Mouse (Mus musculus) T-helper 17 cell (primary cell): ENCODE results near the gene Card19.

Source experiments
- in situ Hi-C, 2 experiments: fragments of 300-600 bp; cut with MboI, MseI; formaldehyde crosslinking; loops; 1 replicate in 1 of 2; 2 replicates in 1 of 2; pipeline ENCODE4 v1.15.1; 2025; ENCODE audit warnings: high pct_unique_total_duplicates in 2 of 2

The Card19 gene

GRCm38 (mm10) chr13:49225633-49226032, 9.8 kb upstream of the Card19 start:
- in situ Hi-C loops: no loop called here

- in situ Hi-C loops: no loop called here
Observed at GRCm38 (mm10) chr13:49225159-49225558, 9.3 kb upstream of the Card19 start.

GRCm38 (mm10) chr13:49224729-49225128, 8.9 kb upstream of the Card19 start:
- in situ Hi-C loops: no loop called here

DNA sequence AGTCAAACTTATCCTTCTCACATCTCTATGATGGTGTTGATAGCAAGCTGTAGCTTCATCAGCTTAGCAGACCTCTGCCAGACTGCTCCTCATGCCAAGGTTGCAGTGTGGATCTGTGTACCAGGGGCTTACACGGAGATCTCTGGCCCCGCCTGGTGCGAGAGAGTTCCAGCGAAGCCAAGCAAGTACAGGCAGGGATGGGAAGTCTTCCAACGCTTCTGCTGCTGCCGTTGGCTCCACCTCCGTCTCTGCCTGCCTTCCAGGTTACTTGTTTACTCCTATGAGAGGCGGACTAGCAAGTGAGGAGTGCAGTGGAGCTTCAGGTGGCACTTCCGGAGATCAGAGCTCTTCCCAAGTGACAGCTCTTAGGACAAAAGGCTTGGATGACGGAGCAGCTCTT, 8.5 kb upstream of the Card19 start:
- in situ Hi-C loops: no loop called here

- in situ Hi-C loops: no loop called here
Observed at GRCm38 (mm10) chr13:49220912-49221311, 5.1 kb upstream of the Card19 start.

- in situ Hi-C loops: no loop called here
Observed at GRCm38 (mm10) chr13:49219367-49219766, 3.5 kb upstream of the Card19 start.

DNA sequence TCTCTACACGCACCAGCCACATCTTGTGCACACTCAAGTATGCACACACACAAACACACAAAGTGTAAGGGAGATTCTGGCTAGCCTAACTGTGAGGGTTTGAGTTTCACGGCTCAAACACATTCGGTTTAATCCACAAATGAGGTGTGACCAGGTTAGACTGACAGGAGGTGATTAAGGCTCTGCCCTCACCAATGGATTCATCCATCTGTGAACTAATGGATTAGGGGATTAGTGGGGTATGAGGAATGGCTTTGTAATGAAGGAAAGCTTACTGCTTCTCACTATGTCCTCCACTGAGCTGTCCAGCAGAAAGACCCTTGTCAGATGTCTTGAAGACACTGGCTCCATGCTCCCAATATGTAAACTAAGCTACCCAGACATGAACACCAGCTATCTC, 2.8 kb upstream of the Card19 start:
- in situ Hi-C loops: no loop called here

DNA sequence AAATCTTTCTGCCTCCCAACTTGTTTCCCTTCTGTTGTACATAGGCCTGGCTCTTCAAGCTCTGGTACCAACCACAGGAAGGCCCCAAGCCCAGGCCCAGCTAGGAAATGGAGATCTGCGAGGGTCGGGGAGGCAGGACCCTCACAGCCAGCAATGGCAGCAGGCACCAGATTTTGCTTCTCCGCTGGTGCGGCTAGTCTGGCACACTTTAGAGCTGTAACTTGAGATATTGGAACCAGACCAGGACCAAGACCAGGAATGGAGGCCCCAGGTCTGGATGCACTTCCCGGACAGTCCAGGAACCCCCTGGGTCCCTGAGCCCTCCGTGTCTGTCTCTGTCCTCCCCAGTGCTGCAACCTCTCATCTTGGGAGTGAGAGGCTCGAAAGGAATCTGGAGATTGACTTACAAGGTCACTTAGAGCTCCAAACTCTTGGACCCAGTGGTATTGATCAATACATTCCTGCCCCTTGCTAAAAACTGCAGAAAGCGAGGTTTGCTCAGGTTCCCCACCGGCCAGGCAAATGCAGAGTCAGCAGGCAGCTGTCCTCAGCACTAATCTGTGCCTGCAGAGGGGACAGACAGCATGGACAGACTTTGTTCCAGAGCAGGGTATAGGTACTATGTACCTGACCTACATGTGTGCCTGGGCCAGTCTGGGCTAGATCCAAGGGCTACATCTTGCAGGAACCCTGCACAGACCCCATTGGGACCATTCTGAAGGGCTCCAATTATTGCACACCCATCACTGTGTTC, 1.1 kb upstream of the Card19 start:
- in situ Hi-C loops: no loop called here

GRCm38 (mm10) chr13:49216220-49216552, 349 bp upstream of the Card19 start:
- in situ Hi-C loops: no loop called here

- in situ Hi-C loops: no loop called here
Observed at GRCm38 (mm10) chr13:49215128-49215503, 721 bp downstream of the Card19 start.

GRCm38 (mm10) chr13:49214454-49214853, 1.4 kb downstream of the Card19 start:
- in situ Hi-C loops: no loop called here

DNA sequence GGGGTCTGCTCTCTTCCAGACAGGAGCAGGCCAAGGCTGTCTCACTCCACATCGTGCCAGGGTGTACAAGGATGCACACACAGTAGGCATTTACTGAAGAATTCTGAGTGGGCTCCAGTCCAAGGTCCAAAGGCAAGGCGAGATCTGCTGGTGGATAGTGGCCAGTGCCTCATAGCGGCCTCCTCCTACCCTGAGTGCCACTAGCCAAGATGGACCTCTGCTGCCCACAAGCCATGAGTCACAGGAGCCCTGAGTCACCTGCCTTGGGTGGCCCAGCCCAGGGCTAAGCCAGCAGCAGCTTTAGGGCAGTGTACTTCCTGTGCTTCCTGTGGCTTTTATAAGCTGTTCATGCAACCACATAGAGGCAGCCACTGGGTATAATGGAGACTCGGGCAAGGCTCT, 2.3 kb downstream of the Card19 start:
- in situ Hi-C loops: no loop called here

GRCm38 (mm10) chr13:49212711-49213500, 2.9 kb downstream of the Card19 start:
- in situ Hi-C loops: no loop called here

DNA sequence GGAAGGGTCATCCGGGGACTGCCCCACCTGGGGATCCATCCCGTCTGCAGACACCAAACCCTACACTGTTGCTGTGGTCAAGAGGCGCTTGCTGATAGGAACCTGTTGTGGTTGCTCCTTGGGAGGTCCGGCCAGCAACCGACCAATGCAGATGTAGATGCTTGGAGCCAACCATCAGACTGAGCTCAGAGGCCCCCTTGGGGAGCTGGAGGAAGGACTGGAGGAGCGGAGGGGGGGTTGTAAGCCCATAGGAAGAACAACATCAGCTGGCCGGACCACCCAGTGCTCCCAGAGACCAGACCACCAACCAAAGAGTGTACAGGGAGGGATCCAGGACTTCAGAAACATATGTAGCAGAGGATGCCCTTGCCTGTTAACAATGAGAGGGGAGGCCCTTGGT, 6.5 kb downstream of the Card19 start:
- in situ Hi-C loops: no loop called here

DNA sequence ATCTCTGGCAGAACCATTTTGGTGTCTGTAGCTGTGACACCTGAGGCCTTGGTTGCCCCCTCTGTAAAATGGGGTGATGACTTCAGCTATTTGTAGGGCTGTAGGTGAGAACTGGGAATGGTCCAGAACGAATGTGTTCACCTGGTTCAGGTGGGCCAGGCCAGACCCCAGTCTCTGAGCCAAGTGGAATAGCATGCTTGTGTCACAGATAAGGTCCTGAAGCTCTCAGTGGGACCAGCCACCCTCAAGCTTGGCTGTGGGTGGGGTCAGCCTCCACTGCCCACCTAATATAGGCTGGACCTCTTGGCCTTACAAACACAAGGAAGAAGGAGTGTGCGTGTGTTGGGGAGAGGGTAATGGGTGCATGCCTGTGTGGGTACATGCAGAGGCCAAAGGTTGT, 9.5 kb downstream of the Card19 start:
- in situ Hi-C loops: no loop called here

DNA sequence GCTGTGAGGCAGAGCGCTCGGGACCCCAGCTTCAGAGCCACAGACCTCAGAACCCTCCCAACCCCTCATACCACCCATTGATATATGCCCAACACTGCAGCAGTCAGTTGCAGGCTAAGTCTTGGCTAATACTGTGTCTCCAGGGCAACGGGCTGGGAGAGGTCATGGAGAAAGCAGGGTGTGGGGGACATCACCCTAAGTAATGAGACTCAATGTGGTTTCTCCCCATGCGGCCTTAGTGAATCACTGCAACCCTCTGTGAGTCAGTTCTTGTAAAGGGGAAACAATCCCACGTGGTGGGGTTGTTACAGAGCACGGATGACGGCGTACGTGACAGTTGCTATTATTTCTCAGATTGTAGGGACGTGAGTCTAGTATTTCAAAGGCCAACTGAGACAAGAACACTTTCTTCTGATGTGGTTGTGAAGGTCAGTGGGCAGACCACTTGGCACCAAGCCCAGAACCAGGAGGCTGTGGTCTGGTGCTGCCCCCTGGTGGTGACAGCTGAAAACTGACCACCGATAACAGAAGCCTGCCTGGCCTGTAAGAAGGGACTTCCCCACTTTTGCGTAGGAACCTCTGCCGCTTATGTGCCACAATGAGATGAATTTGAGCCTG, 10.3 kb downstream of the Card19 start:
- in situ Hi-C loops: no loop called here

- in situ Hi-C loops: no loop called here
Observed at GRCm38 (mm10) chr13:49202556-49202955, 13.3 kb downstream of the Card19 start.

DNA sequence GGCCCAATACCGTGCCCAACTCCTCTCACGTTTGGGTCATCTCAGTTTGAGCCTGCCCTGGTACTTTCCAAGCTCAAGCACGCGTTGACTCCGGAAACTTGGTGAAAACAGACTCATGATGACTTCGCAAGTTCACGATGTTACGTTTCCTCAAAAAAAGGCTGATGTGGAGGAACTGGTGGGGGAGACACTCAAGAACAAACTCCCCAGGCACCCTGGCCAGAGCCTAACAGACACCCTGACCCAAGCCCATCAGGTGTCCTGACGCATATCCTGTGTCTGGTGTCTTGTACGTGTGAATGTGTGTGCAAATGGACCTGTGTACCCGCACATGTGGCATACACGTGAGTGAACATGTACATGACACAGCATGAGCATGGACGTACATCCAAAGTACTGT, 15.1 kb downstream of the Card19 start:
- in situ Hi-C loops: no loop called here

DNA sequence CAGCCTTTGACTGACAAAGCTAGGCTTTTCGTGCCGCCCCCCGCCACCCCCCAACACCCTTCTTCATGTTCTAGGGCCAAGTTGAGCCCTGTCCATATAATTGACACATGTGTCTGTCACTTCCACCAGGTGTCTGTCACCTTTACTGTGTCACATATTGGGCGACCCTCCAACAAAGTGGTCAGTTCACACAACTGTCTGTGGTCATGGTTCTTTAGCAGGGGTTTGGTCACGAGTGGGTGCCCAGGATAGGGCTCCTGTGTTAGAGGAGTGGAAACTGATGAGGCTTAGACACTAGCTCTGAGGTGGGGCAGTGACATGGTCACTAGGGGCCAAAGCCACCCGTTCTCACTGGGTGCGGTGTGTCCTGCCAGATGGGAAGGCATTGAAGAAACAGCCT, 15.9 kb downstream of the Card19 start:
- in situ Hi-C loops: no loop called here

DNA sequence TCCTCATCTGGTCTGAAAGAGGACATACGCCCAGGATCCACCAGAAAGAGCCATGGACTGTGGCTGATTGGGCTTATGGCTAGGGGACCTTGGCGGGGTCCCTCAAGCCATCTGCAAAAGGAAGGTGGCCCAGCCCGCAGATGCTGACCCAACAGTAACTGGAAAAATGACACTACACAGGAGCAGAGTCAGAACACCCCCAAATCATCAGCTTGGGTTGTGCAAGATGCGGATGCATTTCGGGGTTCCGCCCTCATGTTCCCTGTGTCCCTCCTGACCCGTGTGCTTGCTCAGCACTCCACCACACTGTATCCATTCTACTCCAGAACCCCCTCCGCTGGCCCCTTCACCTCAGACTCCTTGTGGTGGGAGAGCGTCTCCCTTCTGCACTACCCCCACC, 17.1 kb downstream of the Card19 start:
- in situ Hi-C loops: no loop called here

DNA sequence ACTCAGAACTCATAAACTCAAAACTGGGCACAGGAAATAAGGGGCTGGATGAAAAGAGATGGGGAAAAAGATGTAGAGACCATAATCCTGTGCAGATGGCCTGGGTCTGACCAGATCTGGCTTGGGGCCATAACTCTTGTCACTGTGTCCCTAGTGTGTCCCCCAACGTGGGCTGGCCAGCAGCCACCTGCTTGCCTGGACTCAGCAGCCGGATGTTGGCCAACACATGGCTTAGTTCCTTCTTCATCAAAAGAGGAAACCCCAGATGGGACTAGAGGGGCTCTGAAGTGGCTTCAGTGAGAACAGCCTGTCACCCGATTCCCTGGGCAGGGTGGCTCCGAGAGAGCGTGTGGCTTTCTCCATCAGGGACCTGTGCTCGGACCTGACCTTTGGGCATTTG, 19.1 kb downstream of the Card19 start:
- in situ Hi-C loops: no loop called here

DNA sequence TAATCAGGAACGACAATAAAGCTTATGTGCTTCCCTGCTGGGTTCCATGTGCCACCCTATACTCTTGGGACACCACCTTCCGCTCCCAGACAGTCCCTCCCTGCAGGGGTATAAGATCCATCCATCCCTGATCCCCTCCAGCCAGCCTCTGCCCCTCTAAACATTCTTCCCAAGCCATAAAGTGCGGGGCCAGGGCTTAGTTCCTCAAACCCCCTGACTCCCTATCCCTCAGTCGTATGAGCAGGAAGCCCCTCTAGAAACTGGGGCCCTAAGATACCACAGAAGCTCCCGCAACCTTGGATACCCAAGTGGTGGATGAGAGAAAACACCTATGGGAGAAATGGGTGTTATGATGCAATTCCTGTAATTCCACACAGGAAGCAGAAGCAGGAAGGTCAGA, 19.6 kb downstream of the Card19 start:
- in situ Hi-C loops: no loop called here

- in situ Hi-C loops: no loop called here
Observed at GRCm38 (mm10) chr13:49195651-49196050, 20.2 kb downstream of the Card19 start.
